Mouse (Mus musculus) brain, adult 2 months (tissue): Measurements from ENCODE around the gene Itpr3.
A peak's percentile ranks its signal among the peaks of the same experiment; 100 is the strongest.

Source experiments
- DNase-seq: peaks from one replicate; pipeline ENCODE4 v3.0.0; 2011; ENCODE audit warnings: low read depth, low spot score

Gene Itpr3

GRCm38 (mm10) chr17:27141971-27142450 is 84.9 kb downstream of the Itpr3 start:
- DNase-seq, result peak; percentile 87

- no peak for DNase-seq
These were observed 87.0 kb downstream of the Itpr3 start for GRCm38 (mm10) chr17:27144152-27144551.

DNA sequence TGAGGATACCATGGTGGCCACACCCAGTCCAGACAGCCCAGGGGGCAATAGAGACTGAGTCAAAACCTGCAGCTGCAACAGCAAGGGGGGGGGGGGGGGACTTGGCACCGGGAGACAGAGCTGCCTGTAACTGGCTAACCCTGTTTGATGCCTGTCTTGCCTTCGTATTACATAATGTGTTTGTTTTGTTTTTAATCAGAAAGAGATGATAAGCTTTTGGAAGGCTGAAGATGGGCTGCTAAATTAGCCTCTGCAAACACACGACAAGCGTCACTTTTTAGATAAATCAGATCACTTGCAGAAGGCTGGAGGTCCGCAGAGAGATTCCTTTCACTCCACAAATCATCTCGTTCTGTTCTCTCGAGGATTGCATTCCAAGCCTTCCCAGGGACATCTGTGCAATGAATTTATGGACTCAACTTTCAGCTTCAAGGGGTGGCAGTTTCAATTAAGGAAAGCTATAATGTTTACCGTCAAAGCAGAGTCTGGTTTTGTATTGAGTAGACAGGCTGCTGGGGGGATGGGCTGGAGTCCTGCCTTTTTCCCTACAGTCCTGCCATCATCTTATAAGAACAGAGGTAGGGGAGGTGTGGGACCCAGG is 89.3 kb downstream of the Itpr3 start:
- no peak for DNase-seq

DNA sequence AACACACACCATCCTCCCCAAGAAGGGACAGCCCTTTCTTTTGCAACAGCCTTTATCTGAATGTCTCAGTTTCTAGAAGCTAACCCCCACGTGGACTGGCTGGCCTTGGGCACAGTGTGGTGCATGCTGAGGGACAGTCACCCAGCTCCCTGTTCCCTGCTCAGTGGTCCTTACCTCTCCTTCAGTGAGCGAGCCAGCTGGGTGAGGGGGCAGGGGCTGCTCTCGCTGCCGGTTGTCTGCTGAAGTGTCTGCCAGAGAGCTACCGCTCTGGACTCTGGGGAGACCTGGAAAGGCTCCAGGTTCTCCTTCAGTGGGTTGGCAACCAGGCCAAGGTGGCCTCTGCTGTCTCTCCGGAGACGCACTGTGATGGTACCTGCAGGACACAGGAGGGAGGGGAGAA is 93.8 kb downstream of the Itpr3 start:
- DNase-seq, result no peak

DNA sequence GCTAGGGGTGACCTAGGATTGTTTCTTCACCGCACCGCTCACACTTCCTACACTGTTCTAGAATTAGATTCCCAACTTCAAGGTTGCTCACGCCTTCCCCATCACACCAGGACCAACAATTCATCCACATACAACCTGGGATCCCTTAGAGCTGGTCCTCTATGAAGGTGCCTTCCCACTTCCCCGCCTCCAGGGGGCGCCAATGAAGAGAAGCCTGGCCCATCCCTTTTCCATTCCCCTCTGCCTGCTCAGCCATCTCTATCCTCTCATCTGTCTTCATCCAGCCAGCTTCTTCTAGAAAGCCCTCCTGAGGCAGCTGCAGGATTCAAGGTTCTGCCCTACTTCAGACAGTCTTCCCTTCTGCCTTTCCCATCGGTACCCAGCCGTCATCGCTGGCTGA is 94.3 kb downstream of the Itpr3 start:
- DNase-seq, result no peak

DNA sequence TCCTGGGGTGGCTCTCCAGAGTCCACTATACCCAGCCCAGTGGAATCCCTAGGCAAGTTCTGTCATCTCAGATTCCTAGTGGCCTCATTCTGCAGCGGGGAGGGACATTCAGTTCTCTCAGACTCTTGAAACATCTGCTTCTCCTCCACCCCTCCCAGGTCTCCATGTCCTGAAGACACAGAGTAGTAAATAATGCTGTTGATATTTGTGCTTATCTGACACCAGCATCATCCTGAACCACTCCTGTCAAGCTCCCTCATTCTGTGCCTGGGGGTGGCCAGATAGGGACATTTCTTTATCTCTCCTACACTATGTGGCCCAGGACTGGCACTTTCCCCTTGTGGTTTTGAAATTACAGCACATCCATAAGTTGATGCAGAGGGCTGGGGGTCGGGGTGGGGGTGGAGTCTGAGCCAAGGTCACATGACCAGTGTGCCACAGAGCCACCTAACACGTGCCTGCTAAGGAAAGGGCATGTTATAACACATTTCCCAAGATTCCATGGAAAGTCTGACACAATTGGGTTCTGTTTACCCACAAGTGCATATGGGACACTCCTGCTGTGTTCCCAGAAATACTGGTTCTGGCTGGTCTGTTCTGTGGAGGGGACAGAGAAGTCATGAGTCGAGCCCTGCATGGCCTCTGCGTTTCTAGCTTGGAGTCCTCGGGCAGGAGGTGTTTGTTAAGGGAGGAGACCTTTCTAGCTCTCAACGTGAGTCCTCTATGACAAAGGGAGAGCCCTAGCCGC is 96.0 kb downstream of the Itpr3 start:
- DNase-seq, result no peak

DNA sequence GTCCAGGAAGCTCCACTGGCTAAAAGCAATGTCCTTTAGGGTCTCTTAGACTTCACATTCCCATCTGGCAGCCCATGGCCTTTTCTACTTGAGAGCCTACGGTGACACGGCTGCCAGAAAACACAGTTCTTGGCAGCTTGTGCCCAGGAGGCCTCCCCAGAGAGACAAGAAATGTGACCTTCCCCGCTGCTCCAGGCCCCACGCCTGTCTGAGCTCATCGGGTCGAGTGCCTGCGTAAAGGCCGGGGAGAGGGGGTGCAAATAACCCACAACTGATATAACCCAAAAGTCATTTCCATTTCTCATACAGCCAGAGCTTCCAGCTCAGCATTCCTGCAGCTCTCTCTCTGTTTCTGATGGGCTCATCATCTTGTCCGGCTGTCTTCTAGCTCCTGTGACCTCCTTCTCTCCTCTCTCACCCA is 96.7 kb downstream of the Itpr3 start:
- no peak for DNase-seq

DNA sequence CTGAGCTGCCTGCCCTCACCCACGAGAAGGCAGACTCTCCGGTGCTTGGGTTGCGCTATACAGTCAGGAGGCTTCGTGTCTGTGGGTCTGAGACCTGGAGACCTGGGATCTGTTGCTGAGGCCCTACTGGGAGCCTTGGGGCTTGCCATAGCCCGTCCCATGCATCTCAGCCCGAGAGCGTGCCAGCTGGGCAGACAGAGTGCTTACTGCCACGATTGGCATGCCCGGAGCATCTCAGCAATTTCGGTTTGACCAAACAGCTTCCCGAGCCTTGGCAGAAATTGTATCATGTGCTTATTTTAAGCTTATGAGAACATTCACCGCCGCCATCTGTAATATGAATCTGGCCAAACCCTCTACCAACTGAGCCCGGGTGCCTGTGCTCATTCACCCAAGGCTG is 97.2 kb downstream of the Itpr3 start:
- DNase-seq, result peak; percentile 91

DNA sequence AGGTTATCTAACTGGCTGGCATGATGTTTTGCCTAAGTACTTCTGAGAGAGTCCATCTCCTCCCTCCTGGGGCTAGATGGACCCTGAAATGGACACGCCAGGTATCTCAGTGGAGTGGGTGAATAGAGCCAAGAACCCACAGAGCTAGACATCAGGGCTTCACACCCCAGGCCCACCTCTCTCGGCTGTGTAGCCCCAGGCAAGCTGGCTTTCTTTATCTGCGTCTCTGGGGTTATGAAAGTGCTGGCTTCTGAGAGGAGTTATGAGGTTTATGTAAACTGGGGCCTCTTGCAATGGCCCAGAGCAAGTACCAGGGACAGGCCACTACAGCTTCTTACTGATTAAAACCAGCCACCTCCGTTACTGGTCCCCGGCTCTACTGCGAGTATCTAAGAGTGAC is 97.8 kb downstream of the Itpr3 start:
- DNase-seq, result no peak

- no peak for DNase-seq
These were observed 98.6 kb downstream of the Itpr3 start for GRCm38 (mm10) chr17:27155752-27156151.

DNA sequence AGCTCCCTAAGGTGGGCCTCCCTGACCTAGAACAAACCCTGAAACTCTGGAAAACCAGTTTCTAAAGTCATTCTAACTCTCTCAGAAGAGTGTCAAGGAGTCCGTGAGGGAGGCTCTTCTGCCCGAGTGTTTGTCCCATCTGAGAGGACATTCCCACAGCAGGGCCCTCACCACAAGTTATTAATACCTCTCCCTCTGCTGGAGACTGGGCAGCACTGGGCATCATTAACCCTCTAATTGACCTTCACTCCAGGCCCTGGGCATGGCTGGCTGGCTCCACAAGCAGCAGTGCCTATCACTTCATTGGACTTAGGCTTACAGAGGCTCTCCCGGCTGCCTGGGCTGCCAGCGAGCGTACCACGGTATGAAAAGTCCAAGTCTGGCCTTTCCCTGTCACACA is 101.3 kb downstream of the Itpr3 start:
- no peak for DNase-seq

- DNase-seq, result no peak
These were observed 102.1 kb downstream of the Itpr3 start for GRCm38 (mm10) chr17:27159169-27159568.

DNA sequence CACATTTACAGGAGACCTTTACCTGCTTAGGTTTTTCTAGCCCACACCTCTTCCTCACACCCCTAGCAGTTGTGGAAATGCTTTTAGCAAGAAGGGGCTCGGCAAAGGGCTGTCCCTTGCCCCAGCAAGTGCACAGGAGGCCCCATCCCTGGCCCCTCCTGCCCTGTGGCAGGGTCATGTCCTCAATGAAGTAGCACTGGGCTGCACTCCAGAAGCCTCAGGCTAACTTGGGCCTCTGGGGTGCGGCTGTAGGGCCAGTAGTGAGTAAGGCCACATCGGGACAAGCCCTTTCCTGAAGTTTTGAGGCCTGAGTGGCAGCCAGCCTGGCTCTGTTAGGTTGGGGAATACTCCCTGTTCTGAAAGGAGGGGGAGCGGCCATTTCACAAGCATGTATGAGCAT is 103.8 kb downstream of the Itpr3 start:
- no peak for DNase-seq

GRCm38 (mm10) chr17:27165054-27165773 is 108.1 kb downstream of the Itpr3 start:
- DNase-seq, result peak; percentile 78

DNA sequence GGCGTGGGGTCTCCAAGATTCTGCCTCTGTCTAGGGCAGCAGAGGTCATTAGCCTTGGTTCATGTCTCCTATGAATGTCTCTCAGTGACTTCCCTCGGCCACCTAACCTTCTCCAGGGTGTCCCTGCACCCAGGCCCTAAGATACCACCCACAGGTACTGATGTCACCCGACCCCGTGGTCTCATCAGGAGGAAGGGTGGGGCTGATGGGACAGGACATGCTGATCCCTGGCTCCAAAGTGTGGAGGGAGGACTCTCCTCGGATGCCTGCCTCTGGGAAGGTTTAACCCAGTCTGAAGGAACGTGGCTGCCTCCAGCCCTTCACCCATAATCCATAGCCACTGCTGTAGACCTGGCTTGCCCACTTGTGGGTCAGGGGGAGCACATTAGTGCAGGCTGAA is 109.8 kb downstream of the Itpr3 start:
- no peak for DNase-seq

DNA sequence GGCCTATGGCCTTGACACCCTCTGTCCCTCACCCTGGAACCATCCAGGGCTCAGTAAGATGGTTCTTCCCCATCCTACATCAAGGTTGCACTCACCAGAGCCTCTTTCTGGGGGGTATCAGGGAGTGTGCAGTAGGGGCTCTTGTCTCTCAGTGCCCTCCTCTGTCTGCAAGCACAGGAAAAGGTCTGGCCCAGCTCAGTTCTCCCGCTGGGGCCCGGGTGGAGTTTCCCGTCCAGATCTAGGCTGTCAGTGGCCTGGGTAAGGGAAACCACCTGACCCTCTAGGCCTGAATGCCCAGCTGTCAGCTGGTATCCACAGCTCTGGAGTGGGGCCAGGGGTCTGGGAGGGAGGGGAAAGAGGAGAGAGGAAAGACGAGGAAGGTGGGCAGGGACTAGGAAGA is 110.4 kb downstream of the Itpr3 start, which contains the start of gene Ip6k3:
Ip6k3 (minus strand) TSS at position 251 of the 400 bp plus-strand sequence.
- no peak for DNase-seq

- DNase-seq, result no peak
These were observed 111.5 kb downstream of the Itpr3 start for GRCm38 (mm10) chr17:27168569-27168968.

DNA sequence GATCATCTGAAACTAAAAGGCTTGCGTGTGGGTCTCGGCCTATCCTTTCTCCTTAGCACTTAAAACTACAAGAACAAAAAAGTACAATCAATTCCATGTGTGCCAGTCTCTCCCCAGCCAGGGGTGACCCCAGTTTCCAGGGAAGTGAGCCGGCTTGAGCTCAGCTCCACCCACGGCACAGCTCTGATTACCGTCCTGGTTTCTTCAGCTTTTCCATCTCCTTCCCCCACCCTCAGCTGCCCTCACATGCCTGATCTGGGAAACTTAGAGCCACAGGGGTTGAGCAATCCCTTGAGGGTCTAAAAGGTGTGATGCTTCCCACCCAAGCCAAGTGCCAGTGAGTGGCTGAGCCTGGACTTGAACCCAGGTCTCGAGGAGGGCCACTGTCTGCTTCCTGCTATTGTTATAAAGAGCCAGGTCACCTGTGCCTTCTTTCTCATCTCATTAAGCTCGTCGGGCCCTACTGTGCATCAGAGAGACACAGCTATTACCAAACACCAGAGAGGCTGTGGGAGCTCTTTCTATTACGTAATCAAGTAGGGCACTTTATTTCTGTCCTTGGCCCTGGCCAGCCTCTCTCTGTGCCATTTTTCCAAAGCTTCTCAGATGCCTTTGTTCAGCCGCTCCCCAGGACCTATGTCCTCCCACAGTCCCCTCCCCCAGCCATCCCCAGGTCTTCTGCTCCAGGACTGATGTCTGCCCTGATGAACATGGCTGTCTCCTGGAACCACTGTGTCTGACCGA is 113.0 kb downstream of the Itpr3 start:
- peak; percentile 70 for DNase-seq

DNA sequence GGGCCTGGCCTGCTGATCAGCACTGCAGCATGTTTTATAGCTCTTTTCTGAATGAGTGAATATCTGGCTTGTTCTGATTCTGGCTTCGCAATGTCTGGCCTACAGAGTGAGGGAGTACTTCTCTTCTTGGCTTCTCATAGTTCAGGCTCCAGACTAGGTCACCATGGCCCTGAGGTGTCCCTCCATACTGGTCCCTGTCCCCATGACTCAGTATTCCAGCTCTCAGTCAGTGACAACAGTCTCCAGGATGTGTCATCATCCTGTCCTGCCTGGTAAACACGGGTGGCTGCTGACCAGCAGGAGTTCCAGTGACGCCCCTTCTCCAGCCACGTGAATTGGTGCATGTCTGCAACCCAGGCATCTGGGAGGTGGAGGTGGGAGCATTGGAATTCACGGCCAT is 114.0 kb downstream of the Itpr3 start:
- DNase-seq, result no peak
